Mouse (Mus musculus) cerebellum, adult 9-10 months (tissue): ENCODE measurements around the gene Cnot6.

Source experiments
- DNase-seq: peaks from one replicate; pipeline ENCODE4 v3.0.0; 2022

The Cnot6 gene

DNA sequence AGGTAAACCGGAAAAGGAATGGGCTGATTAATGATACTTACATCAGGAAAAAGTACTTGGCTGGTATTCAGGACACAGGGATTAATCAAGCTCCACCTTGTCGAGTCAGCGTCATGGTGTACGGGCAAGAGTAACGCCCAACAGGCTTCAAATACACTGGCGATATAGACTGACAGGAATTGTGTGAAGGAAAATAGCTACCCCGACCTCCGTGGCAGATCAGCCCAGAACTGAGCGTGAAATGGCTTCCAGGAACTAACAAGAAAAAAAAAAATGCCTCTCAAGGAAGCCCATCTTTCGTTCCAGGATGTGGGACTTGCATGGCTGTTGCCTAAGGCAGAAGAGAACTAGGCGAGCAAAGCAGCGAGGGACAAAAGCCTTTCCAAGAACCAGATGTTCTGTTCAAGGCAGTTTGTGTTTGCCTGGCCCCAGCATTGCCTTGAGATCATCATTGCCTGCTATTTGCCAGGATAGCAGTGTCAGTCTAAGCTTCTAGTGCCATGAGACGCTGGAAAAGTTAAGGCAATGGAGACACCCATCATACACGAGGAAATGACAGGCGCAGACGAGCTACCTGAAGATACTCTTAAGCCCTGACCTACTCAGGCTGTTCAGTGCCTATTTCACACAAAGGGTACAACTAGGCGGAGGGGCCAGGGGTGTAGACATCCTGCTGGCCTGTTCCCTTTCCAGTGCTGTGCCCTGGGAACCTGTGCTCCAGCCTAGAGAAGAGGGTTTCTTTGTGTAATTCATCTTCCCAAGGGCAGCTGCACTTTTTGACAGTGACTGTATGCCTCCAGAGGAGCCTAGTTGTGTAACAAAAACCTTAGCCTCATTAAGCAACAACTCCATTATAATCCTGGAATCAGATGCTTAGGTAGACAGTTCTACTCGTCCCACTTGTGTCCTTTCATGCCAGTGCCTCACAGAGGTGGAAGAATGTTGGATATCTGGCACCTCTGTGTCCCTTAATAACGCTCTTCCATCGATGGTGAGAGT is 1.1 kb upstream of the Cnot6 start:
- peak; percentile 62 for DNase-seq

DNA sequence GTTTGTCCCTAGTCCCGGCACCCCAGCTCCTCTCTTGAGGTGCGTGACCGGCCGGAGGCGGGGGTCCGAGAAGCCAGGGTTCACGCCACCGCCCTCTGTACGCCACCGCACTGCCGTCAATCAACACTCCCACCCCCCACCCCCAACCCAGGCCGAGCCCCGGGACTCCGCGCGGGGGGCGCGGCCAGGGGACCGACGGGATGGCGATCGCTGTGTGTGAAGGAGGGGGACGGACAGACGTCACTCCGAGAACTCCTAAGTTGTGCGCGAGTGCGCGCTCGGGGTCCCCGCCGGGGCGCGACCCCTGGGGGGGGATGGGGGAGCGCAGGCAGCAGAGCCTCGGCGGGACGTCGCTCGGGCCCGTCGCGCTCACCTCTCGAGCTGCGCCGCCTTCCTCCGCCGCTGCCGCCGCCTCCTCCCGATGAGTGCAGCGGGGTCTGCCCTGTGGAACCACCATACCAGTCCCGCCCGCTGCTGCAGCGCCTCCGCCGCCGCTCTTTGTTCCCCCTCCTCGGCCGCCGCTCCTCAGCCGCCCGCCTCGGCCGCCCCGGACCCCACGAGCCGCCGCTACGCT is 455 bp downstream of the Cnot6 start:
- DNase-seq, result peak; percentile 56

DNA sequence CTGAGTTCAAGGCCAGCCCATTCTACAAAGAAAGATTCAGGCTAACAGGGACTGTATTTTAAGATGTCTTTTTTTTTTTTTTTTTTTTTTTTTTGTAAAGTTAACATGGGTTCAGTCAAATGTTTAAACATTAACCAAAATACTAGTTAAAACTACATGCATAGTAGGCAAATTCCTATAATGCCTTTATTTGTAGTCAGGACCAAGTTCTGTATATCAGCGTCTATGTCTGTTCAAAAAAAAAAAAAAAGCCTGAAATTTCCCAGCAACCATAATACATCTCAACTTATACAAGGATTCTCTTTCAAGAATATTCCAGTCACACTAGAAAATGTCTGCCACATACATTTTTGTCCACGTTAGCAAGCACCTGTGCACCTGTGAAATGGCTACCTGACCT is 1.9 kb downstream of the Cnot6 start:
- DNase-seq, result no peak

GRCm38 (mm10) chr11:49707834-49708233 is 4.7 kb downstream of the Cnot6 start:
- no peak for DNase-seq

DNA sequence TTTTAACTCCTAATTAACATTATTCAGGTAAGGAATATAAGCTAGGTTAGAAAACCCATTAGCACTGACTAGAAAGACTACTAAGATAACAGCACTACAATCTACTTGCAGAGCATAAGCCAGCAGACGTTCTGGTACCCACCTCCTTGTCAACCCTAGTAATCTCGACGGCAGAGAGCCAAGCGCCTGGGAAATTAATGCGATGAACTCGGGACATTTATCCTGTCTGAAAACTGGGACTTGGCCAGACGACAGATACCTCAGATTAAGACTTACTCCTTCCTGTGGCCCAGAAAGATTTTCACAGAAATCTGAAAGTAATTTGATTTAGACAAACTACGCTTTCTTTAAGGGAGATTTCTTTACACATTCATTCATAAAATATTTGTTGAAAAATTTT is 7.7 kb downstream of the Cnot6 start:
- DNase-seq, result no peak

GRCm38 (mm10) chr11:49702014-49702413 is 10.5 kb downstream of the Cnot6 start:
- no peak for DNase-seq

- DNase-seq, result no peak
These were observed 13.4 kb downstream of the Cnot6 start for GRCm38 (mm10) chr11:49699079-49699478.

DNA sequence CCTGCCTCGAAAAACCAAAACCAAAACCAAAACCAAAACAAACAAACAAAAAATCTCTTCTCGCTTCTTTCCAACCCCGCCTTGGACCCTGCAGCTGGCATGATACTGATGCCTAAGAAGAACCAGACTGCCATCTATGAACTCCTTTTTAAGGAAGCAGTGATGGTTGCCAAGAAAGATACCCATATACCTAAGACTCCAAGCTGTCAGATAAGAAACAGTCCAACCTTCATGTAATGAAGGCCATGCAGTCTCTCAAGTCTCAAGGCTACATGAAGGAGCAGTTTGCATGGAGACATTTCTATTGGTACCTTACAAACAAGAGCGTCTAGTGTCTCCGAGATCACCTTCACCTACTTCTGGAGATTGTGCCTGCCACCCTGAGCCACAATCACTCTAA is 14.7 kb downstream of the Cnot6 start:
- no peak for DNase-seq

DNA sequence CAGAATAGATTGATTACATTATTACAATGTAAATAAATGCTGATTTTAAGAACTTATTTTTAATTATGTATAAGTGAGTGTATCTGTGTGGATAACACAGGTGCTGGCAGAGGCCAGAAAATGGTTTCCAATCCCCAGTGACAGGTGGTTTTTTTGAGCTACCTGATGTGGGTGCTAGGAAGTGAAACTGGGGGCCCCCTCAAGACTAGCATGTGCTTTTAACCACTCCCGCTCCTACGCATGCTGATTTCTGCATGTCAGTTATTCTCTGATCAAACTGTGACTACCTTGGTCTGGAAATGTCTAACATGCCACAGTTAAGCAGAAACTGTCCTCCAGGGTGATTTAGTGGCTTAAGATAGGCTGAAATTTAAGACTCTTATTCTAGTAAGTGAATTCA is 16.1 kb downstream of the Cnot6 start:
- DNase-seq, result no peak

DNA sequence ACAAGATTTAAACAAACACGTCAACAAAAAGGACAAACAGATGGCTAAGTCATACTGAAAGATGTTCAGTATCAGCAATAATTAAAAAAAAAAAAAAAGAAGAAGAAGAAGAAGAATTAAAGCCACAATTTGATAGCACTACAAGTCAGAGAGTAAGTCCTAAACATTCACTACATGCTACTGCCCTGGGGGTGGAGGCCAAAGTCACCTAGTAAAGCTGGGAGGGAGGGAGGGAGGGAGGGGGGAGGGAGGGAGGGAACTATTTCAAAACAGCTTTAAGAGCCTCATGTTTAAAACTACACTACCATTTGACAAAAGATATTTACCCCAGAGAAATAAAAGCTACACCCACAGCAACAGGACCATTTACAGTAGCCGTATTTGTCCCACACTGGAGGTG is 16.8 kb downstream of the Cnot6 start:
- no peak for DNase-seq

- no peak for DNase-seq
These were observed 17.5 kb downstream of the Cnot6 start for GRCm38 (mm10) chr11:49695013-49695412.

DNA sequence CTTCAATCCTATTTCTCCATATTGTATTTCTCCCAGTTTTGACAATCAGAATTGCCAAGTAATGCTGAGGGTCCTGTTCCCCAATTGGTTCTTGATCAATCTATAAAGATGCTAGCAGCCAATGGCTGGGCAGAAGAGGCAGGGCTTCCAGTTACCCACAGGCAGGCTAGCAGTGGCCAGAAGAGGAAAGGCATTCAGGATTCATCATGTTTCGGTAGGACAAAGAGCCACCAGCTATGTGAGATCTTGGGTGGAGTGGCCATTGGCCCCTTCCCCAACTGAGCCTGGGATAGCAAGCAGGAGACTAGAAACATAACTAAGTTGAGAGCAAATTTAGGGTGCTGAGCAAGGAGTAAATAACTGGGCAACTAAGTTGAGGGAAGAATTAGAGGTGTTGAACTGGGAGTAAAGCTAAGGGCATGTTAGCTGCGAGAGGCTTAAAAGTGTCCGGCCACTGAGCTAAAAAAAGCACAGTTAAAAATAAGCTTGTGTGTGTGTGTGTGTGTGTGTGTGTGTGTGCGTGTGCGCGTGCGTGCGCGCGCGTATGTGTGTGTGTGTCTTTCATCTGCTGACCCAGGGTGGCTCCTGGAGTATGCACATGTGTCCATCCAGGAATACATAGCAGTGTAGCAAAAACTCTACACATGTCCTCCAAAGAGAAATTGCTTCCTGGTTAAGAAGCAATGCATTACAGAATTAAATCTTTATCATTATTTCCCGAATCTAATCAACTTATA is 28.1 kb downstream of the Cnot6 start:
- no peak for DNase-seq

GRCm38 (mm10) chr11:49673433-49673832 is 39.1 kb downstream of the Cnot6 start:
- DNase-seq, result no peak

- no peak for DNase-seq
These were observed 47.1 kb downstream of the Cnot6 start for GRCm38 (mm10) chr11:49665462-49665861.

DNA sequence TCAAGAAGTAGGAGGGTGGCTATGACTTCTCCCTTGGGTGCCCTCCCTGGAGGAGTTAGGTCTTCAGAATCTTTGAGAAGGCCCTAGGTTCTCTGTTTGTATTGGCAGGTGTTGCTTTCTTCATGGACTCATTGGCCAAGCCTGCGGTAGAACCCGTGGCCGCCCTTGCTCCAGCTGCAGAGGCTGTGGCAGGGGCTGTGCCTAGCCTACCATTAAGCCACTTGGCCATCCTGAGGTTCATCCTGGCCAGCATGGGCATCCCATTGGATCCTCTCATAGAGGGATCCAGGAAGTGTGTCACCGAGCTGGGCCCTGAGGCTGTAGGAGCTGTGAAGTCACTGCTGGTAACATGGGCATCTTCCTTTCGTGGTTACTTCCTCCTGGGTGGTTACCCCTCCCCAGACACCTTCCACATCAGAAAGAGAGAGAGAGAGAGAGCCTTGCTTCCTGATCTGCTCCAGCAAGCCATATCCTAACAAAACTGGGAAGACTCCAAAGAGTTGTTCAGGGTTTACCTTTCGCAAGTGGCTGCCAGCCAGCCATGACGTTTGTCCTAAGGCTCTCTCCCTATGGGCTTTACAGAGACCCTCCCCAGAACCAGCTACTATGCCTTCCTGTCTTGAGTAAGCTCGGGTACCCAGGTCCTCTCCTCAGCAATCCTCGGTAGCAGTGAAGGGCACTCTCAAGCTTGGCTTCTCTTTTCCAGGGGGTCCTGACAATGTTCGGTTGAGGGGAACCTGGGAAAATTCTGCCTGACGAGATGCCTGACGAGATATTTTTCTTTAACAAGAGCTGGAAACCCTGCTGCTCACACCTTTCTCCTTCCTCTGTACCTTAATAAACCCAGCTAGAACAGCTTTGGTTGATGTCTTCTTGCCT is 48.0 kb downstream of the Cnot6 start:
- no peak for DNase-seq

DNA sequence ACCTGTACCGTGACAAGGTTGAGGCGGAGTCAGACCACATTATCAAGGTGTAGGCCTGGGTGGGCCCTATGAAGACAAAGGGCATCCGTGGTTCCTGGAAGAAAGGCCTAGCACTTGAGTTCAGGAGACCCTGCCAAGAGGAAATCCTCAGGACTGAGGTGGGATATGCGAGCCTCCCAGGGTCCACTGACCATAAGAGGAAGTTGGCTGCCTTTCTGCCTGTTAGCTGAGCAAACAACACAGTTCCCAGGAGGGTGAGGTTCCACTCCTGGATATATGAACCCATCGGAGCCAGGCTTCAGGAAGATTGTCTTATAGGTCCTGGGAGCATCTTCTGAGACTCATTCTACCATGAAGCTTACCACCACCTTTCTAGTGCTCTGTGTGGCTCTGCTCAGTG is 49.2 kb downstream of the Cnot6 start, which contains the start of gene Scgb3a1:
Gene Scgb3a1 (plus strand): TSS at position 301 of the 400 bp plus-strand sequence.
- DNase-seq, result no peak

DNA sequence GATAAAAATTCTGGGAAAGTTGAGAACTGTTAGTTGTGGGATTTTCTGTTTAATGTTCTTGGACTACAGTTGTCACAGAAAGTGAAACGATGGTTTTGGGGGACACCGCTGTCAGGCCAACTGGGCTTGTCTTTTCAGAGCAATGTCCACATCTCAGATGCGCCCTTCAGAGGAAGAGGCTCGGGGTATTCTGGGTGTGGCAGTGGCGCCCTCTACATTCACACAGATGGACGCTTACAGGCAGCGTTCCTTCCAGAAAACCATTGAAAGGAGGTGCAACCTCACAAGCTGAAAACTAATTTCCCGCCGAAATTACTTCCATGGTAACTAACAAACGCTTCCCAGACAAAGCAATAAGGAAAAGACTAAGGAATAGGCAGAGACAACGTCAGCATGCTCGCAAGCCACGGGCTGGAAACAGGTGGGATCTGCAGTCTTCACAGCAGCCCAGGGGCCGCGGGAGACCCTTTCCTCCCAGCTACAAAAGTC is 50.2 kb downstream of the Cnot6 start:
- no peak for DNase-seq

DNA sequence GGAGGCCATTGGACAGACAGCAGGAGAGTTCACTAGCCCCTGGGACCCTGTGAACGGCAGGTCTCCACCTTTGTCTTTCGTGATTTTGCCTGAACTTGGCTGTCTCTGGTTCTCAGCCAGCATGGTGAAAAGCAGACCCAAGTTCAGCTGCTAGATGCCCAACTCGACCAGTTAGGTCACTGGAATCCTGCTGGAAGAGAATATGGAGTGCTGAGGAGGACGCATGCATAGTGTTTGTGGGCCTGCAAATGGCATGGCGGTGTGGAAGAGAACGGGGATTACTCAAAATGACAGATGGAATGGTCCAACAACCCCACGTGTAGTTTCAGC is 53.1 kb downstream of the Cnot6 start:
- no peak for DNase-seq

DNA sequence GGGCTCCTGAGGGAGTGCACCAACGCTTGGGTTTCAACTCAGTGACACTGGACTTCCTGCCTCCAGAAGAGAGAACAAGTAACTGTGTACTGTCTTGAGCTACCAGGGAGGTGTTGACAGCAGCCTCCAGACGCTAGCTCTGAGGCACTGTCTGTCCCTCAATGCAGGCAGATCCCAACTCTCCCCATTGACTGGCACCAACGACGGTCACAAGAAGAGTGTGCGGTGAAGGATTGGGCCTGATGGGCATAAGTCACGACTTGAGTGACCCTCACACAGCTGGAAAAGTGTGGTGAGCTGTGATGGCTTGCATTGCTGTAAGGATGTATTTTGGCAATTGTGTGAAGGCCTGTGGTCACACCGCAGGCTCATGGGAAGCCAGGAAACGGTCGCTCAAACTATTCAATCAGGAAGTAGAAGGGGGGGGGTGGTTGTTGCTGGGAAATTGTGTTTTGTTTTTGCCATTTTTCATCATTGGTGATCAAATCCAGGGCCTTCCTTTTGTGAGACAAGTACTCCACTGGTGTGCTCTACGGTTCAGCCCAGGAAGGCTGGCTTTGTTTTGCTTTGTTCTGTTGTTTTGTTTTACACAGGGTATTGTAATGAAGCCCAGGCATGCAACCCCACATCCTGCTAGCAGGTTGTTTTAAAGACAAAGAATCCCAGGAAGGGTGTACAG is 53.6 kb downstream of the Cnot6 start:
- DNase-seq, result no peak

DNA sequence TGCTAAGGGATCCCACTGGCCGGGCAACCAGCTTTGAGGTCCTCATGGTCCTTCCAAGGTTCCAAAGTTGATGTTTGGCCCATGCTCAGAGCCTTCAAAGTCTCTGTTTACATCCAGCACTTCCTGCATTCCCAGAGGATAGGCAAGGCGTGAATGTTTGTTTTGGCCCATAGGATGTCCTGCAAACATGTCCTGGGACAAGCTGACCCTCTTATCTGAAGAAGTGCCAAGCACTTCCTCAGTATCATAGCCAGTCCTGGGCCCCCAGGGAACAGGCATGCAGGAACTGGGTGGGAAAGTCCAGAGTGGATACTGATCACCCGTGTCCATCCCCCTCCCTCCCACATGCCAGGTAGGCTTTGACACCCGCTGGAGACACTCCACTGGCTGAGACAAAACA is 54.5 kb downstream of the Cnot6 start:
- DNase-seq, result no peak

DNA sequence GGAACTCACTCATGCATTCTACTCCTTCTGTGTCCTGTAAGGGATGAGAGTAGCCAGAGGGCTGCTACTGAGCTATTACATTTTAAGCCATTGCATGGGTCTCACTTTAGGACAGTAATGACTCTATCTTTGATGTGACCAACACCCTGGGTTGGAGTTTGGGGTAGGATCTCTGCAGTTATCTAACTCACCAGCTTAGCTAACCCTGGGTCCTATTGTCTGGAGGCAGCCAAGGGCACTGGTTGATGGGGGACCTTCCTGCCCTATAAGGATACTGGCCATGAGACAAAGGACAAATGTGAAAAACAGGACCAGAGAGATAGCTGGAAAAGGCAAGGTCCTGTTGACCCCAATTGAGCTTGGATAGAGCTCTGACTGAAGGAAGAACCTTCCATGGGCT is 57.0 kb downstream of the Cnot6 start:
- no peak for DNase-seq

DNA sequence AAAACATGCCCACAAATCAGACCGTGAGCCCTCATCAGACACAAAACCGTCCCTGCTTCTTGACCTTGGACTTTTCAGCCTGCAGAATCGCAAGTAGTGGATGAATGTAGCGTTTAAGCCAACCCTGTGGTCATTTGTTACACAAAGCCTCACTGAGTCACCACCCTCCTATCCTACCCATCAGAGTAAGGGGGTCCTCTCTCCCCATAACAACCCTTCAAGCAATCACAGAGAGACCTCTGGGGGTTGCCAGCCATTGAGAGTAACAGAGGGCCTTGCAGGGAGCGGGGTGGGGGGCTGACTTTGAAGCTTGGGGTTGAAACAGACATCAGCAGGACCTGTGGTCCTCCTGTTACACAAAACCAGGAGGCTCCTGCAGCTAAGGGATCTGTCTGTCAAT is 57.9 kb downstream of the Cnot6 start:
- DNase-seq, result no peak
